Mouse (Mus musculus): ENCODE results near the gene Cyp2d26.
A peak's percentile ranks its signal among the peaks of the same experiment; 100 is the strongest.
"Not testable (repeated sequence)": the region's sequence is repeated elsewhere in the genome, so short reads cannot be mapped to it uniquely, and the experiment has no call there.

Gene Cyp2d26

DNA sequence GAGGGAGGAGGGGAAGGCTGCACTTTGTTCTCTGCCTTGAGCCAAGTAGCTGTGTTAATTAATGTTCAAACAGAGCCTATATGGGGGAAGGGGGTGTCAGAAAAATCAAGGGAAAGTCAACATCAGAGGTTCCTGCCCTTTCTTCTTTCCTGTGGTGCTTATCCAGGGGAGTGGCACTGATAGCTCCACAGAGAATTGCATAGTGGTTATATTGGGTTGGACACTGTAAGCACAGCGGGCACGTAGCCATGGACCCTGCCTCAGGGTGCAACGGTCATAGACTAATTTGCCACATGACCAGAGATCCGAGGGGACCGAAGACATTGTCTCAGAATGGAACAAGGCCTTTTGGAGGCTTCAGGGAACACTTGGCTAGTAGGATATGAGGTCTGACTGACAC lies at the start of gene Cyp2d26:
TSS of gene Cyp2d26 (minus strand) at position 18 of the 400 bp plus-strand sequence.
- no peak for DNase-seq

DNA sequence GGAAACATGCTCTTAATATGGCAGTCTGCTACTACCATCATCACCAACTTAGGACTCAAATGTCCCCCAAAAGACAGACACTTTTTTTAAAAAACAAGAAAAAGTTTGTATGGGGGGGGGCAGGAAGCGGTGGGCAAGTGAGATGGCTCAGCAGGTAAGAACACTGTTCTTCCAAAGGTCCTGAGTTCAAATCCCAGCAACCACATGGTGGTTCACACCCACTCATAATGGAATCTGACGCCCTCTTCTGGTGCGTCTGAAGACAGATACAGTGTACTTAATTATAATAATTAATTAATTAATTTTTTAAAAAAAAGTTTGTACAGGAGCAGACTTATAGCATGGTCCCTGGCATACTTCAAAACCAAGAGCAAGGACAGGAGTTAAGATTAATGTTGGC lies 45.1 kb upstream of the Cyp2d26 start:
- DNase-seq, result no peak

DNA sequence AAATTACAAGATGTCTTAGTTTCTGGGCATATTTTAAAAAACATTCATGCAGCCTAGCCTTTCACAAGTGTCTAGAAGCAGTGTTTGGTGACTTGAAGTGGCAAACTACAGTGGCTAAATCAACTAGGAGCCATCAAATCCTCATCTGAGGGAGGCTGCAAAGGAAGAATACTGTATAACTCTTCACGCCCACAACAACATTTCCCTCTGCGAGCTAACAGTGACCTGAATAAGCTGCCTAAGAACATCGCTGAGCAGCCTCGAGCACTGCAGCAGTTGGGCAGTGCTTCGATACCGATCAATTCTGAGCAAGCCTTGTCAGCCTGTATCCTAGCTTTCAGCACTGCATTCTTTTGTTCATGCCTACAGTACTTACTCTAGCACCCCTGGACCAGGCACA lies 35.8 kb upstream of the Cyp2d26 start:
- DNase-seq, result no peak

DNA sequence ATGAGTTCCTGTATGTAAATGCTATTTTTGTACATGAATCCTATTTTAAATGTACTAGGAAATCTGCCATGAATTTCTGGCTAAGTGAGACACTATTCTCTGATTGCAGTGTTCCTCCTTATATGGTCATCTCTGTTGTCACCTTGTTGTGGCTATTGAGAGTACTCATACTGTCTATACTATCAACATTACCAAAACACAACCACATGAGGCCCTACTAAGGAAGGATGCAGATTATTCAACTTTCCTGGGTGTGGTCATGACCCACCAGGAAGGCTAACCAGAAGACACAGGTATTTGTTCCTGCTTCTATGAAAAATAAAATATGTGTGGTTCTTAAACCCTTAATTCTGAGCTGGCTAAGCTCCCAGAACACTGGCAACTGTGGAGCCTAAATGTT lies 31.8 kb upstream of the Cyp2d26 start:
- no peak for DNase-seq

DNA sequence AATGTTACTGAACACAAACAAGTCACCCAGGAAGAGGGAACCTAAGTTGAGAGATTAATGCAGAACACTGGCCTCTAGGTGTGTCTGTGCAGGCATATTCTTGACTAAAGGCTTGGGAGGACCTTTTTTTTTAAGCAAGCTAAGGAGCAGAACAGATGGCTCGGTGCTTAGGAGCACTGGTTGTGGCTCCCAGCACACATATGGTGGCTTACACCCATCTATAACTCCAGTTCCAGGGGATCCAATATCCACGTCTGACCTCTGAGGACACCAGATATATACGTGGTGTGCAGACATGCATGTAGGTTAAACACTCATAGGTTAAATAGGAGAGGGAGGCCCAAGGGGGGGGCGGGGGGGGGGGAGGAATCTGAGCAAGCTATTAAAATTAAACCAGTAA lies 28.3 kb upstream of the Cyp2d26 start:
- DNase-seq, result no peak

DNA sequence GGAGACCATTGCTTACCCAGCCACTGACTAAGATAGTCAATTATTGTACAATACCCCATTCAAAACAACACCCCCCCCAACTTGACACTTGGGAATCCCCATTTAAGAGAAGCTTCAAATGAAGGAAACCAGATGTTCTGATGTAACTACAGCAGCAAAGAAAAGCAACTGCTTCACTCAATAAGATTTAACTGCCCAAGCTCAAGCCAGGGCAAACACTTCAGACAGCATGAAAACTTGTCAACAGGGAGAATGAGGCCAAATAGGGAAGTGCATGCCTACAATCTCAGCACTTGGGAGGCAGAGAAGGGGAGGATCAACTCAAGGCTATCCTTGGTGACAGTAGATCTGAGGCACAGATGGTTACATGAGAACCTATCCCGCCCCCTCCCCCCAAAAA lies 27.6 kb upstream of the Cyp2d26 start:
- no peak for DNase-seq

DNA sequence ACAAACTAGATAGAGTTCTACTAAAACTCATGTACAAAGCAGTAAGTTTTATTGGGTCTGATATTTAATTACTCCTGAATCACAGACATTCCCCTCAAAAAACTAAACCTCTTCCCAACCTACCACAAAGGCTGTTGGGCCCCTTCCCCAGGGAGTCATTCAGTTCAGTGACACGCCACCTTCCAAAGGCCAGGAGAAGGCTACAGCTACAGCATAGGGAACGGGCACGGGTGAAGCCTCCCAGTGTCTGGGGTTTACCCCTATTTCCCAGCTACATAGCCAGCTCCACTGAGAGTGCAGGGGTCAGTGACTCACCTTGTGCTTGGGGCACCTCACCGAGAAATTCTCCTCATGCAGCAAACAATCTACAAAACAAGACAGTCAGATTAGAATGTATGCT lies 21.2 kb upstream of the Cyp2d26 start:
- DNase-seq, result no peak

DNA sequence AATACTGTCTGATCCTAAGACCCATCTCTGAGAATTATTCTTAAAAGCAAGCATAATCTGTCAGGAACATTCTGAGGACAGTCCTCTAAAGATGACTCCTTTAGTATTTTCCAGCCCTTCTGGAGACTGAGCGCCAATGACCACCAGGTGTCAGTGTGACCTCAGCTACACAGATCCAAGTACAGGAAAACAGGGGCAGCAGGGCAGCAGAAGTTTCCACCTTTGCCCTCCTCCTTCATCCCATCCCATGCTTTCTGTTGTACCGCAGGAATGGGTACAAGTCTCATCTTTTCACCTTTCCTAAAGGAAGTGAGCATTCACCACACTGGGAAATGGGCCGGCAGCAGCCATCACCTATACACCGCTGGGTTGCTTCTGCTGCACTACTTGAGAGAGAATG lies 20.7 kb upstream of the Cyp2d26 start:
- peak; percentile 54 for DNase-seq

DNA sequence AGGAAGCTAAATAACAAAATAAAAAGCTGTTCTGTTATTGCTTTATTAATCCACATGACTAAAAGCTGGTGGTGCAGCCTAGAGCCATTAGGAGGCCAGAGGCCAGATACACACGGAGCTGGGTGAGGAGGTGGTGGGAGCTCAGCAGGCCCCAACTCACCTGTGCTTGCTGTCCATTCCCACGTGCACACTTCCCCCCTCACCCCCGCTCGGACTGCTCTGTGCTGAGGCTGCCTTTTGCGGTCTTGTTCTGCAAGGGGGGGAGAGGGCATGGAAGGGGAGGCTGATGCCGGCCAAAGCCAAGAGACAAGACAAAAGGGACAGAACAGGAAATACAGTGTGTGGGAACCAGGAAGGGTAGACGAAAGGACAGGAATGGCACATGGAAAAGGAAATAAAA lies 20.2 kb upstream of the Cyp2d26 start:
- DNase-seq, result no peak

DNA sequence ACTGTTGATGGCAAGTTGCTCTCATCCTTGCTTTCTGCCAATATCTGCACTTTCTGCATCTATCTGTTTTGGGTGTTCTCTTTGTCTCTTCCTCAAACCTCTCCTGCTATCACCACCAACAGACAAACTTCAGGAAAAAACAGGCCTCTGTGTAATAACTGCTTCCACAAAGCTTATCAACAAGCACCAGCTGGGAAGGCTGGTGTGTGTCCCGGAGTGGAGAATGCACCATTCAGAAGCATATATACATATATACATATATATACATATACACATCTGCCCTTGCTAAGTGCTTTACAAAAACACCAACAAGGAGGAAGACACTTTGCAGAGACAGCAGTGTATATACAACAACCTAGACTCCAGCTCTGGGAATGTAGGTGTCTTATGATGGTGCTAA lies 16.5 kb upstream of the Cyp2d26 start:
- peak; percentile 34 for DNase-seq

DNA sequence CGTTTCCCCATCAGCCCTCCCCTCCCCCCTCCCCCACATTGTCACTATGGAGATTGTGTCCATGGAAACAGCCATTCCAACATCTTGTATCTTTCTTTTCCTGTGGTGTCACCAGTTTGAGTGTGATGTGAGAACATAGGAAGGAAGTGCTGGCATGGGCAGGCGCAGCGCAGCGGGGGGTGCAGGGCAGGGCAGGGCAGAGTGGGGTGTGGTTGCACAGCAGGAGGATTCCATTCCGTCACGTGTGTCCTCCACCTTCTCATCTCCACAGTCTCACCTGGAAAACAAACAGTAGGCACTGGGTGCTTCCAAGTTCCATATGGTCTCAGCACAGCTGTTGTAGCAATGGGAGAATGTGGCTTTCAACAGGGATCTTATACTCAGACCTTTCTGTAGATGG lies 15.4 kb upstream of the Cyp2d26 start:
- peak; percentile 42 for DNase-seq

DNA sequence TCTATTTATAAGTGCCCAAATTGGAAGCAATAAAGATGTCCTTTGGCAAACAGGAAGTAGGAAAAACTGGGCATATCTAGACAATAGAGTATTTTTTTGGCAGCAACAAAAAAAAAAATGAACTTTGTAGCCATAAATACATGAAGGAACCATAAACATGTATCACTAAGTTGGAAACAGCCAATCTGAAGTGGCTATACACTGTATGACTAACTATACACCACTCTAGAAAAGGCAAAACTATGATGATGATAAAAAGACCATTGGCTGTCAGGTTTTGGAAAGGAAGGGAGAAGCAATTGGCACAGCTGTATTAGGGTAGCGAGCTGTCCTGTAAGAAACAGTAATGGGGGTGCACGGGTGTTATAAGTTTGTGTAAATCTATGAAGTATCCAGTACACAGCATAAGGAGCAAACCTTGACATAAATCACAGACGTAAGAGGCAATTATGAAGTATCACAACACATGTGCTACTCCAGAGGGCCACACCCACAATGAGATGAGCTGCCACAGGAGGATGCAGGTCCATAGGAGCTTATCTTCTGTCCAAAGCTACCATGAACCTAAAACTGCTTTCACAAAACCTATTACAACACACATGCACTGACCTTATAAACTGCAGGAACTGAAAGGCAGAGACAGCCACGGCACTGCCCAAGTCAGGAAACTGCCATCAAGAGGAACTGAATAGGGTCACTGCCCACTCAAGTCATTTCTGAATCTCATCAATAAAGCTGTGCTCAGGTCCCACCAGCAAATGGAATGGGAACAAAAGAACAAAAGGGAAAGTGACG lies 13.1 kb upstream of the Cyp2d26 start:
- DNase-seq, result no peak

DNA sequence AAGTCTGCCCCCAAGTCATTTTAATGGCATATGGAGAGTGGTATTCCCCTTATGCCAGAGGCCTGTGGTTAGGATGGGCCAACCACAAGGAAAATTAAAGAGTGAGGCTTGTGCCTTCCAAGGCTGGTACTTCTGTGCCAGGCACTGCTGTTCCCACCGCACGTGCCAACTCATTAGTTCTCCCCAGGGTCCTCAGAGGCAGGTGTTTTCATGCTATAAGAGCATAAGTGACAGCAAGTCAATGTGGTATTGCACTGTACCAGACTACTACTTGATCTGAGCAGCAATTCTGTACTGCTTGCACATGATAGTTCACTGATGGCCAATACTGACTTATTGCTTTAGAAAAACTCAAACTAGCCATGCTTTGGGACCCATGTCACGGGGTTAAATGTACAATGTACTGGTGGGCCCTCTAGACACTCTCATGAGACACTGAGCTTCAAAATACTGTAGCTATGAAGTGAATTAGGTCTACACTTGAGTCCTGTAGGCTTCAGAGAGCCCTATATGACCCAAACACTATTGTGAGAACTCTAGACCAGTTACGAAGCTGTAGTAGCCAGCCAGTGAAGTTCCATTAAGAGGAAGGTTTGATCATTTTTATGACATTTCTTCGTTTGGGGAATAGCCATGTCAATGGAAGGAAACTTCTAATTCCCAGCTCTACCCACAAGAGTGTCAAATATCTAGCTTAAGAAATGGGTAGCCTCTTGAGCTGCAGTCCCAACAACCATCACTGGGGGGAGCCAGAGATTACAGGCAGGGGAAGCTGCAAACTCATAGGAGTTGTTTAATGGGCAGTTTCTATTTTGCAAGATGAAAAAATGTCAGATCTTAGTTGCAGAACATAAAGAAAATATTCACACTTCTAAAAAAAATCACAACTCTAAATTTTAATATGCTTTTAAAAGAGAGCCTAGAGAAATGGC lies 10.9 kb upstream of the Cyp2d26 start:
- peak; percentile 75 for DNase-seq

DNA sequence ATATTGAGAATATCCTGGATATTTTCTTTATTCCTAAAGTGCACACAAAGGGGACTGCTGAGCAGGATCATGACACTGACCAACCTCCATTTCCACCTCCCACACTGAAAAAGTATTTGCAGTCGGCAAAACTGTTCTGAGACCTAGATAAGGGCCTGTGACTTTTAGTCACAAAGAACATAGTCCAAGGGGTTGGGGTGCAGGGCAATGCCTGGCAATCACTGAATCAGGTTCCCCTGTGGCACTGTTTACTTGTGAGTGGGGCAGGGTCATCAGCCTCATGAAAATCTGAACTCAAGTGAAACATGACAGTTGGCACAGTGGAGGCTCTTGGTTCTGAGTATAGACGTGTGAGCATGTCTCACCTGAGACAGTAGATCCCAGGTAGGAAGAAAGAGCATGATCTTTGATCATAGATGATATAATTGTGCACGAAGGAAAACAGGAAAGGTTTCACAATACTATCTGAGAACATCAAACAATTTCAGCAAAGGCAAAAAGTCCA lies 1.9 kb upstream of the Cyp2d26 start:
- DNase-seq, result no peak

DNA sequence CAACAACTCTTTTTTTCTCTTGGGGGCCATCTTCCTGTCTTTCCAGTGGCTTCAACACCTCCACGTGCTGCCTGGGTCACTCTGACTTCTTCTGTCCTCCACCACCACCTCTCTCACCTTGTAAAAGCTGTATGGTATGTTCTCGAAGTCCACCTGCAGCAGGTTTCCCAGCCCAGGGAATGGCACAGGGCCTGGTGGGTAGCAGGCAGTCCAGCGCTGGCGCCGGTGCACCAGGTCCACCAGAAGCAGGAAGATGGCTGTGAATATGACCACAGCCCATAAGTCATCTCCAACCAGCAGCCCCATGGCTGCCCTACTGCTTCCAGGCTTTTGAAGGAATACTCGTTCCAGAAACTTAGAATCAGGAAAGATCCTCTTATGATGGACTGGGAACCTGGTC lies 226 bp downstream of the Cyp2d26 start:
- no peak for DNase-seq

DNA sequence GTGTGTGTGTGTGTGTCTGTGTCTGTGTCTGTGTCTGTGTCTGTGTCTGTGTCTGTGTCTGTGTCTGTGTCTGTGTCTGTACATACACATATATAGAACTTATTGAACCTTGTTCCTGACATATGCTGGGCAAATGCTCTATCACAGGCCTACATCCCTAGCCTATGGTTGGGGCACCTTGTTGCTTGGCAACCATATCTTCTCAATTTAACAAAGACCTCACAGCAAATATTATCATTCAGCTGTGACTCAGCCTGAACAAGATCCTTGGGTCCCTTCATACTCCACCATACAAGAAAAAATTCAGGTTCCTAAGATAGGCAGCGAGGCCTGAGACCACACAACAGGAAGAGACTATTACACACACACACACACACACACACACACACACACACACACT lies 640 bp downstream of the Cyp2d26 start:
- DNase-seq, result no peak

DNA sequence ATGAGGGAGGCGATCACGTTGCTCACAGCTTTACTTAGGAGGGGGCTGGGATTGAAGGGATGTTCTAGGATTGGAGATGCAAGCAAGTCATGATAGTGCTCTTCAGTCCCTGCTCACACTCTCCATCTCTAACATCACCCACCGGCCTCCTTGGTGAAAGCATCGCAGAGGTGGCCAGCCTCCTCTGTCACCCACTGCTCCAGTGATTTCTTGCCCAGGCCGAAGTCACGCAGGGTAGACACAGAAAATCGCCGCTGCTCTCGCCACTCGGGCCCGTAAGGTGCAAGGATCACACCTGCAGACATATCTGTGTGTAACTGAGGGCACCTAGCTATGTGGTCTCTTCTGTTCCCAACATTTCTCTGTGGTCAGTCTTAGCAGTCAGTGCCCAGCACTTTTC lies 1.5 kb downstream of the Cyp2d26 start:
- DNase-seq, result no peak

DNA sequence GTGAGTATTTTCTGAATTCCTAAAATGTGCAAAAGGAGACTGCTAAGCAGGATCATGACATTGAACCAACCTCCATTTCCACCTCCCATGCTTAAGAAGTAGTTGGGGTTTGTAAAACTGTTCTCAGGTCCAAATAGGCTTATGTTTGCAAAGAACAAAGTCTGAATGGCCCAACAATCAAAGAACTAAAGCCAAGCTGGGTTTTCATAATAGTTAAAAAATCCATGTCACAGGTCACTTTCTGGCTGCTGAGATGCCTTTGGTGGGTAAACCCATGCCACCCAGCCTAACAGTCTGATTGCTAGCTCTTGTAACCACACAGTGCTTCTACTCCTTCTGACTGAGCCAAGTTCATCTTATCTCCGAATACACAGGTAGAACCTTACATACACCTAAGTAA lies 9.5 kb downstream of the Cyp2d26 start:
- no peak for DNase-seq

DNA sequence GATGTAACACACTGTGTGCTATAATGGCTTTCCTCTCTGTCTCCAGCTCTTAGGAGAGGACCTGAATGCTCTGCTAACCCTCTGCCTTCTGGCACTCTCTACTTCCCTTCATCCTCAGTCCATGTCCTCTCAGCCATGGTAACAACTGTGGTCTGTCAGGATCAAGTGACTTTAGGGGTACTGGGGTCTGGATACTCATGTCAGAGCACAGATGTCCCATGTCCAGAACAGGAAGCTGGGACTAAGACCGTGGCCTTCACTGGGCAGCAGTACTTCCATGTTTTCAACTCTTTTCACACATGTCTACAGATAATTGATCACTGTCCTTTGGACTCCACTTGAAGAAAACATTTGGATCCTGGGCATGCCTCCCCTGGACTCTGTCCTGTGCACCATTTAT lies 10.3 kb downstream of the Cyp2d26 start:
- DNase-seq, result no peak

DNA sequence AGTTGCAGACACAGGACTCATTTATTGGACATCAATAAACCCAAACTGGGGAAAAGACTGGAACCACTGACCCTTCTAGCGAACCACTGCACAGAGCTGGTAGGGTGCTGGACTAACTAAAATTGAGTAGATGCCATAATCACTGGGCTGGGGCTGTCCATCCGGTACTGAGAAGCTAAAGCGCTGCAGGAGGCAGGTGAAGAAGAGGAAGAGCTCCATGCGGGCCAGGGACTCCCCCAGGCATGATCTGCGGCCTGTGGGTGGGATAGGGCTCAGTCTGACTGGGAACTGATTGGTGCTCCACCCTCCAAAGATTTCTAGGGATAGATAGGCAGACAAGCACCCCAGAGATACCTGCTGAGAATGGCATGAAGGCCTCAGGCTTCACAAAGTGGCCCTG lies 16.2 kb downstream of the Cyp2d26 start:
- DNase-seq, result not testable (repeated sequence)

DNA sequence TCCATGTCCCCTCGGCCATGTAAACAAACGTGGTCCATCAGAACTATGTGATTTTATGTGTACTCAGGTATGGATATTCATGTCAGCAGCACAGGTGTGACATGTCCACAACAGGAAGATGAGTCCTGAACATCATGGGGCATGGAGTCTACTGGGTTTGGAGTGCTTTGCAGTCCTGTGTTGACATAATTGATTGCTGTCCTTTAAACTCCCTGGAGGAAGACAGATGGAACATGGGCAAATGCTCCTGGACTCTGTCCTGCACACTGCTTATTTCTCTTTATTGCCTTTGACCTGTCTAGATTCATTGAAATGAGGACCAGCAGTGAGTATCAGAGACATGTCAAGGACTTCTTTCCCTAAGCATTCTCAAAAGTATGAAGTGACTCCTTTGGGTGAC lies 28.2 kb downstream of the Cyp2d26 start:
- DNase-seq, result no peak

DNA sequence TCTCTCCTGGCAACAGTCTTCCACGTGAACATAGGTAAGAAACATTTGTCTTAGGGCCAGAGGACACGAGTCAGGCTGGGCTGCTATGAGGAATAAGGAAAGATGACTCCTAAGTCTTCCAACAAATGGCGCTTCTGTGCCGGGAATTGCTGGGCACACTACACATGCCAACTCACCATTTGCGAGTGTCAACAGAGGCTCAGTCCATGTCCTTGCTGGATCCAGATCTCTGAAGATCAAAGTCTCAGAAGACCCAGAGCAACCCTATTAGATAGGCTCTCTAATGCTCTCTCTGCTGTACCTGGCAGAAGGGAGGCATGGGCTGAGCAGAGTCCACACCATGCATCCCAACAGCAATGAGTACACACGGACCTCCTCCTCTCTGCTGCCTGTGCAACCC lies 29.2 kb downstream of the Cyp2d26 start:
- no peak for DNase-seq

DNA sequence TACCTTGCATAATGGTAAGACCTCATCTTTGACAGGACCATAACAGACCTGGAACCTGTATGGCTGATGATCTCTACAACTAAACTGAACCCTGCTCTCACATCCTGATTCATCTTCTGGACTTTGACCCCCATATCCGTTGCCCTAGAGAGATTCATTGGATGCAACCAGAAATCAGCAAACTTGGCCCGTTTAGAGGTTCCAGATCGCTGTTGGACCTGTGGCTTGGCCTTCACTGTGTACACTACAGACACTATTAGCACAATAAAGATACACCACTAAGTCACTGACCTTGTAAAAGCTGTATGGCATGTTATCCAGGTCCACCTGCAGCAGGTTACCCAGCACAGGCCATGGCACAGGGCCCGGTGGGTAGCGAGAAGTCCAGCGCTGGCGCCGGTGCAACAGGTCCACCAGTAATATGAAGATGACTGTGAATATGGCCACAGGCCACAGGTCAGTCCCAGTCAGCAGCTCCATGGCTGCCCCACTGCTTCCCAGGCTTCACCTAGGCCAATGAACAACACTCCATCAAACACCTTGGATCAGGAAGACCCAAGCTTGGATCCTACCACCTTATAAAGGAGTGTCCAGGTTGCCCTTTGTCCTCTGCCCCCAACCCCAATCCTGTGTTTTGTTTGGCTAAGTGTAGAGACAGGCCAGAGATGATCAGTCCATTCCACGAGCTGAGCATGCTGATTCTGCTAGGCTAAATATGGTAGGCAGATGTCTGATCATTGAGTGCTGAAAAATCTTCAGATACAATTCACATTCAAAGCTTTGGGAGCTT lies 30.3 kb downstream of the Cyp2d26 start, which contains the start of gene Cyp2d40:
TSS of gene Cyp2d40 (minus strand) at position 553 of the 790 bp plus-strand sequence.
- DNase-seq, result no peak

Measured in liver (tissue).